Mouse (Mus musculus): Measurements from ENCODE around the gene Appl1. TPM values are rescaled to one million over a fixed set of nuclear protein-coding genes. Genes with fewer than 3 reads are reported as not detected.

Appl1 gene
- total and polyA plus RNA-seq, 3 experiments = 2.5 to 4.5 TPM; not detected in 1

- H3K79me2 ChIP-seq (ENCODE audit: control insufficient read depth, insufficient read depth, low read length, poor library complexity) = no peaks in the 10 kb centered on the region
- no peak for DNase-seq (ENCODE audit: low read depth, low spot score)
- peaks cover 0 to 2% of the 10 kb centered on the region in 2 experiments; a peak in 2 of 4 replicates for H3K36me3 ChIP-seq (ENCODE audit: control insufficient read depth in 1 of 2, insufficient read depth in 2 of 2, low read length in 2 of 2)
- TF ChIP-seq TBP (IDR thresholded peaks at IDR 0.05; ENCODE audit: low read depth, low read length) (no peak), ETS1 (IDR thresholded peaks at IDR 0.05; ENCODE audit: low read depth, low read length) (no peak), MAFK (IDR thresholded peaks at IDR 0.05; ENCODE audit: borderline replicate concordance, low read depth, low read length) (no peak)
- H3K9ac ChIP-seq (ENCODE audit: control insufficient read depth, low read depth, low read length, poor library complexity, severe bottlenecking) = no peak overlapping the region
- H3K9me3 ChIP-seq (replicated peaks; ENCODE audit: insufficient read depth, low read length) = no peaks in the 10 kb centered on the region
- no peak overlapping the region for H3K4me3 ChIP-seq (ENCODE audit: control insufficient read depth in 1 of 2, insufficient read depth in 1 of 2, low read depth in 2 of 2, low read length in 2 of 2)
- H3K4me1 ChIP-seq (ENCODE audit: control insufficient read depth in 1 of 2, insufficient read depth in 2 of 2, low read length in 2 of 2) = peaks cover 3 to 10% of the 10 kb centered on the region in 2 experiments; a peak in 1 of 4 replicates
- no peak overlapping the region for H3K27ac ChIP-seq (ENCODE audit: control insufficient read depth, low read depth, low read length)
- peaks cover 0 to 3% of the 10 kb centered on the region in 2 experiments; a peak in 3 of 4 replicates for H3K27me3 ChIP-seq (ENCODE audit: control insufficient read depth in 1 of 2, insufficient read depth in 2 of 2, low read length in 2 of 2)
These were observed 4.5 kb upstream of the Appl1 start for GRCm38 (mm10) chr14:26975490-26975889.

DNA sequence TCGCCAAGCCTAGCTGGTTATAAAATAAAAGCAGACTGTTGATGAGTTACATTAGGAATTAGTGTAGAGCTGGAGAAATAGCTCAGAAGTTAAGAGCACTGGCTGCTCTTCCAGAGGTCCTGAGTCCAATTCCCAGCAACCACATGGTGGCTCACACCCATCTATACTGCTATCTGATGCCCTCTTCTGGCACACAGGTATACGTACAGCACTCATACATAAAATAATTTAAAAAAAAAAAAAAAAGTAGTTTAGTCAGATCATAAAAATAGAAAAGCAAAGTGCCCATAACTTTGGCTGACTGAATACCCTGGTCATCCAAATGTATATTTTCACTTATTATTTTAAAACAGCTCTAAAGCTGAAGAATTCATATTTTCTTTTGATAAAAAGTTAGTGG is 2.1 kb upstream of the Appl1 start:
- Histone ChIP-seq H3K4me1 (ENCODE audit: control insufficient read depth in 1 of 2, insufficient read depth in 2 of 2, low read length in 2 of 2) (peaks cover 3 to 10% of the 10 kb centered on the region in 2 experiments; a peak in 1 of 4 replicates), H3K36me3 (ENCODE audit: control insufficient read depth in 1 of 2, insufficient read depth in 2 of 2, low read length in 2 of 2) (peaks cover 0 to 8% of the 10 kb centered on the region in 2 experiments; a peak in 2 of 4 replicates), H3K27ac (ENCODE audit: control insufficient read depth, low read depth, low read length) (no peak overlapping the region), H3K79me2 (ENCODE audit: control insufficient read depth, insufficient read depth, low read length, poor library complexity) (peaks cover 7% of the 10 kb centered on the region; the same call in 1 of the 2 replicates), H3K4me3 (ENCODE audit: control insufficient read depth in 1 of 2, insufficient read depth in 1 of 2, low read depth in 2 of 2, low read length in 2 of 2) (no peak overlapping the region), H3K9ac (ENCODE audit: control insufficient read depth, low read depth, low read length, poor library complexity, severe bottlenecking) (no peak overlapping the region), H3K27me3 (ENCODE audit: control insufficient read depth in 1 of 2, insufficient read depth in 2 of 2, low read length in 2 of 2) (peaks cover 0 to 3% of the 10 kb centered on the region in 2 experiments; a peak in 3 of 4 replicates), H3K9me3 (replicated peaks; ENCODE audit: insufficient read depth, low read length) (no peaks in the 10 kb centered on the region)
- peak; percentile 27 for DNase-seq (ENCODE audit: low read depth, low spot score)
- TF ChIP-seq CTCF (IDR thresholded peaks at IDR 0.05 in 2 of 3, conservative IDR thresholded peaks at IDR 0.05 in 1 of 3; ENCODE audit: control insufficient read depth in 1 of 3, insufficient read depth in 1 of 3, low read depth in 2 of 3, low read length in 3 of 3, poor library complexity in 1 of 3, severe bottlenecking in 1 of 3) (peak in 1 of 3 experiments; percentile 39; a peak in 3 of 6 replicates), MYC (IDR thresholded peaks at IDR 0.05; ENCODE audit: low read depth, low read length) (no peak), POLR2A (IDR thresholded peaks at IDR 0.05; ENCODE audit: control insufficient read depth in 1 of 2, insufficient read depth in 1 of 2, low read depth in 1 of 2, low read length in 2 of 2, poor library complexity in 1 of 2) (no peak), ZKSCAN1 (IDR thresholded peaks at IDR 0.05; ENCODE audit: low read depth, low read length) (peak; percentile 45; the same call in 1 of the 2 replicates), ZC3H11A (IDR thresholded peaks at IDR 0.05; ENCODE audit: low read depth, low read length) (peak; percentile 16; the same call in 1 of the 2 replicates), ZNF384 (IDR thresholded peaks at IDR 0.05; ENCODE audit: low read depth, low read length) (peak; percentile 90), MXI1 (IDR thresholded peaks at IDR 0.05; ENCODE audit: low read depth, low read length) (no peak), SMC3 (IDR thresholded peaks at IDR 0.05; ENCODE audit: low read depth, low read length) (peak; percentile 50), RAD21 (IDR thresholded peaks at IDR 0.05; ENCODE audit: low read depth, low read length) (peak; percentile 15), NELFE (IDR thresholded peaks at IDR 0.05; ENCODE audit: low read depth, low read length) (no peak)

- peak overlapping the region; percentile 85 to 98 for H3K4me3 ChIP-seq (ENCODE audit: control insufficient read depth in 1 of 2, insufficient read depth in 1 of 2, low read depth in 2 of 2, low read length in 2 of 2)
- H3K79me2 ChIP-seq (ENCODE audit: control insufficient read depth, insufficient read depth, low read length, poor library complexity) = peaks cover 7% of the 10 kb centered on the region; the same call in 1 of the 2 replicates
- TF ChIP-seq NELFE (IDR thresholded peaks at IDR 0.05; ENCODE audit: low read depth, low read length) (peak; percentile 47; the same call in 1 of the 2 replicates), POLR2A (IDR thresholded peaks at IDR 0.05; ENCODE audit: control insufficient read depth in 1 of 2, insufficient read depth in 1 of 2, low read depth in 1 of 2, low read length in 2 of 2, poor library complexity in 1 of 2) (peak; percentile 55 to 64; a peak in 2 of 4 replicates), TCF12 (IDR thresholded peaks at IDR 0.05; ENCODE audit: low read depth, low read length) (0 out of 2 replicates have a peak, but pooled peaks have one; percentile 22), POLR2AphosphoS2 (IDR thresholded peaks at IDR 0.05; ENCODE audit: low read length) (no peak), NRF1 (IDR thresholded peaks at IDR 0.05; ENCODE audit: insufficient read depth, low read depth, low read length, poor library complexity, severe bottlenecking) (0 out of 2 replicates have a peak, but pooled peaks have one; percentile 29), ELF1 (IDR thresholded peaks at IDR 0.05; ENCODE audit: low read depth, low read length) (peak; percentile 39; the same call in 1 of the 2 replicates), ZMIZ1 (IDR thresholded peaks at IDR 0.05; ENCODE audit: low read depth, low read length) (no peak), HCFC1 (IDR thresholded peaks at IDR 0.05; ENCODE audit: low read depth, low read length) (peak; percentile 63; the same call in 1 of the 2 replicates)
- no peaks in the 10 kb centered on the region for H3K9me3 ChIP-seq (replicated peaks; ENCODE audit: insufficient read depth, low read length)
- no peak overlapping the region for H3K27ac ChIP-seq (ENCODE audit: control insufficient read depth, low read depth, low read length)
- H3K36me3 ChIP-seq (ENCODE audit: control insufficient read depth in 1 of 2, insufficient read depth in 2 of 2, low read length in 2 of 2) = peaks cover 0 to 8% of the 10 kb centered on the region in 2 experiments; a peak in 2 of 4 replicates
- peak overlapping the region; percentile 88 for H3K9ac ChIP-seq (ENCODE audit: control insufficient read depth, low read depth, low read length, poor library complexity, severe bottlenecking)
- peak; percentile 92 for DNase-seq (ENCODE audit: low read depth, low spot score)
- H3K4me1 ChIP-seq (ENCODE audit: control insufficient read depth in 1 of 2, insufficient read depth in 2 of 2, low read length in 2 of 2) = no peaks in the 10 kb centered on the region
- peaks cover 0 to 3% of the 10 kb centered on the region in 2 experiments; a peak in 3 of 4 replicates for H3K27me3 ChIP-seq (ENCODE audit: control insufficient read depth in 1 of 2, insufficient read depth in 2 of 2, low read length in 2 of 2)
These were observed 546 bp downstream of the Appl1 start for GRCm38 (mm10) chr14:26970439-26970932.

Data from MEL (cell line).